Mouse (Mus musculus) kidney, embryonic 14.5 days (tissue): ENCODE measurements around the gene Trmt112. TPM values are rescaled to one million over a fixed set of nuclear protein-coding genes. Genes with fewer than 3 reads are reported as not detected.
"Not testable (repeated sequence)": the region's sequence is repeated elsewhere in the genome, so short reads cannot be mapped to it uniquely, and the experiment has no call there.

Source experiments
- ATAC-seq: fragments of 200-750 bp; cut with Nextera tagmentation; 2 replicates; pipeline ENCODE4 v1.8.0; 2017; ENCODE audit warnings: moderate number of reproducible peaks, mild to moderate bottlenecking, moderate TSS enrichment, moderate library complexity; ENCODE audit not compliant: low FRiP score, low TSS enrichment
- H3K27ac ChIP-seq: fragments of 300-500 bp; sonication (generic); 2 replicates; pipeline ENCODE4 v1.5.1; 2014; ENCODE audit warnings: low read depth, mild to moderate bottlenecking, low read length, moderate library complexity, mixed read lengths
- H3K27me3 ChIP-seq: fragments of 300-500 bp; sonication (generic); 2 replicates; pipeline ENCODE4 v1.6.1; 2014; ENCODE audit warnings: mild to moderate bottlenecking, low read length; ENCODE audit not compliant: control insufficient read depth, insufficient read depth
- H3K36me3 ChIP-seq: fragments of 300-500 bp; sonication (generic); 2 replicates; pipeline ENCODE4 v1.6.1; 2014; ENCODE audit warnings: low read length, mixed read lengths; ENCODE audit not compliant: control insufficient read depth, insufficient read depth
- H3K4me1 ChIP-seq: fragments of 300-500 bp; sonication (generic); 2 replicates; pipeline ENCODE4 v1.6.1; 2014; ENCODE audit warnings: low read length, mixed read lengths; ENCODE audit not compliant: control insufficient read depth, insufficient read depth
- H3K4me2 ChIP-seq: fragments of 300-500 bp; sonication (generic); replicated peaks from 2 replicates; pipeline ENCODE4 v1.6.1; 2014; ENCODE audit warnings: low read depth, mild to moderate bottlenecking, low read length
- H3K4me3 ChIP-seq: fragments of 300-500 bp; sonication (generic); 2 replicates; pipeline ENCODE4 v1.5.1; 2014; ENCODE audit warnings: mild to moderate bottlenecking, low read length
- H3K9ac ChIP-seq: fragments of 300-500 bp; sonication (generic); 2 replicates; pipeline ENCODE4 v1.6.1; 2014; ENCODE audit warnings: low read depth, mild to moderate bottlenecking, low read length, moderate library complexity
- H3K9me3 ChIP-seq: fragments of 300-500 bp; sonication (generic); 2 replicates; pipeline ENCODE4 v1.6.1; 2016; ENCODE audit warnings: low read length; ENCODE audit not compliant: control insufficient read depth
- WGBS: fragments of 180-500 bp; shearing (Covaris S2); extraction: QIAGEN DNeasy Blood & Tissue Kit; methylation state at CpG from one replicate; pipeline ENCODE4 v1.1.7; 2014; 5-methylcytosine and 5-hydroxymethylcytosine counted together
- polyA plus RNA-seq: library from polyadenylated mRNA; unstranded; fragments of >200 nt; fragmentation: Nextera tagmentation; extraction: Ambion mirVana; gene quantifications from 2 replicates; pipeline ENCODE4 v1.2.1, GENCODE M21; 2014

Trmt112 gene
- polyA plus RNA-seq, 1 experiment from 2014 or later: 164 TPM

- Histone ChIP-seq H3K4me1 (peaks cover 13% of the 10 kb centered on the region; the same call in 1 of the 2 replicates), H3K27ac (no peak overlapping the region), H3K4me3 (no peak overlapping the region), H3K27me3 (no peaks in the 10 kb centered on the region), H3K9ac (no peak overlapping the region), H3K9me3 (no peaks in the 10 kb centered on the region), H3K4me2 (no peak overlapping the region), H3K36me3 (peaks cover 23% of the 10 kb centered on the region)
- WGBS: 92% methylated on average over 11 of the region's 11 CpGs
- ATAC-seq: no peak
Measured at GRCm38 (mm10) chr19:6905498-6906159, 3.9 kb upstream of the Trmt112 start.

GRCm38 (mm10) chr19:6906199-6906598 is 3.3 kb upstream of the Trmt112 start:
- no peak overlapping the region for H3K9ac ChIP-seq
- 88% methylated on average over 3 of the region's 3 CpGs for WGBS
- H3K4me2 ChIP-seq: no peak overlapping the region
- H3K27me3 ChIP-seq: no peaks in the 10 kb centered on the region
- no peak overlapping the region for H3K4me3 ChIP-seq
- H3K4me1 ChIP-seq: peaks cover 18% of the 10 kb centered on the region; the same call in 1 of the 2 replicates
- peaks cover 26% of the 10 kb centered on the region for H3K36me3 ChIP-seq
- H3K9me3 ChIP-seq: no peaks in the 10 kb centered on the region
- no peak overlapping the region for H3K27ac ChIP-seq
- ATAC-seq: no peak

- Histone ChIP-seq H3K4me3 (no peak overlapping the region), H3K9ac (no peak overlapping the region), H3K9me3 (no peaks in the 10 kb centered on the region), H3K27me3 (no peaks in the 10 kb centered on the region), H3K4me2 (no peak overlapping the region), H3K4me1 (peaks cover 21% of the 10 kb centered on the region; the same call in 1 of the 2 replicates), H3K36me3 (peaks cover 35% of the 10 kb centered on the region), H3K27ac (no peak overlapping the region)
- no peak for ATAC-seq
- whole genome bisulfite sequencing: 92% methylated on average over 8 of the region's 8 CpGs
Measured at GRCm38 (mm10) chr19:6907094-6907493, 2.4 kb upstream of the Trmt112 start.

- H3K4me3 ChIP-seq: peak overlapping the region; percentile 73
- peaks cover 21% of the 10 kb centered on the region; the same call in 1 of the 2 replicates for H3K4me1 ChIP-seq
- H3K9me3 ChIP-seq: no peaks in the 10 kb centered on the region
- no peaks in the 10 kb centered on the region for H3K27me3 ChIP-seq
- no peak for ATAC-seq
- 75% methylated on average over 7 of the region's 7 CpGs for WGBS
- peaks cover 44% of the 10 kb centered on the region for H3K36me3 ChIP-seq
- H3K9ac ChIP-seq: peak overlapping the region; percentile 72; the same call in 1 of the 2 replicates
- H3K4me2 ChIP-seq: peak overlapping the region; percentile 88
- H3K27ac ChIP-seq: no peak overlapping the region
Measured at GRCm38 (mm10) chr19:6907811-6908540, 1.5 kb upstream of the Trmt112 start.

- H3K36me3 ChIP-seq: peaks cover 53% of the 10 kb centered on the region
- ATAC-seq: no peak
Measured at GRCm38 (mm10) chr19:6909021-6909420, 477 bp upstream of the Trmt112 start.

GRCm38 (mm10) chr19:6910306-6910705 is 808 bp downstream of the Trmt112 start:
- ATAC-seq: peak; percentile 12; the same call in 1 of the 2 replicates
- H3K9me3 ChIP-seq, H3K27me3 ChIP-seq: not testable (repeated sequence)
- under 1% methylated on average over 30 of the region's 30 CpGs for WGBS
- Histone ChIP-seq H3K4me3 (peak overlapping the region; percentile 73), H3K4me1 (peaks cover 21% of the 10 kb centered on the region; the same call in 1 of the 2 replicates), H3K27ac (peak overlapping the region; percentile 93), H3K36me3 (peaks cover 48% of the 10 kb centered on the region), H3K9ac (peak overlapping the region; percentile 72), H3K4me2 (peak overlapping the region; percentile 88)

More at GRCm38 (mm10) chr19:6909021-6909420, 477 bp upstream of the Trmt112 start:
- 8% methylated on average over 11 of the region's 11 CpGs for WGBS
- Histone ChIP-seq H3K4me2 (peak overlapping the region; percentile 88), H3K9me3 (no peaks in the 10 kb centered on the region), H3K9ac (peak overlapping the region; percentile 72), H3K27ac (peak overlapping the region; percentile 93), H3K27me3 (no peaks in the 10 kb centered on the region), H3K4me1 (peaks cover 21% of the 10 kb centered on the region; the same call in 1 of the 2 replicates), H3K4me3 (peak overlapping the region; percentile 73)

- Histone ChIP-seq H3K36me3 (peaks cover 40% of the 10 kb centered on the region), H3K27me3 (no peaks in the 10 kb centered on the region), H3K27ac (no peak overlapping the region), H3K4me1 (peaks cover 21% of the 10 kb centered on the region; the same call in 1 of the 2 replicates), H3K9me3 (no peaks in the 10 kb centered on the region), H3K4me3 (peak overlapping the region; percentile 73), H3K9ac (peak overlapping the region; percentile 40), H3K4me2 (peak overlapping the region; percentile 88)
- WGBS: 88% methylated on average over 19 of the region's 19 CpGs
- ATAC-seq: no peak
Measured at GRCm38 (mm10) chr19:6911101-6912074, 1.9 kb downstream of the Trmt112 start.

- no peak overlapping the region for H3K27ac ChIP-seq
- H3K4me3 ChIP-seq: no peak overlapping the region
- H3K9me3 ChIP-seq: no peaks in the 10 kb centered on the region
- 94% methylated on average over 15 of the region's 15 CpGs for WGBS
- H3K4me2 ChIP-seq: no peak overlapping the region
- H3K36me3 ChIP-seq: peaks cover 30% of the 10 kb centered on the region
- H3K4me1 ChIP-seq: peaks cover 20% of the 10 kb centered on the region; the same call in 1 of the 2 replicates
- ATAC-seq: no peak
- H3K9ac ChIP-seq: no peak overlapping the region
- H3K27me3 ChIP-seq: no peaks in the 10 kb centered on the region
Measured at GRCm38 (mm10) chr19:6912205-6912970, 2.9 kb downstream of the Trmt112 start.
